Mouse (Mus musculus) testis, adult 2 months (tissue): ENCODE results near the gene Eef2kmt.

Experiments
- CTCF ChIP-seq: fragments of 200-500 bp; IDR thresholded peaks from 2 replicates; pipeline ENCODE4 v1.5.1; 2012; ENCODE audit warnings: low read depth, mild to moderate bottlenecking, inconsistent platforms, low read length, moderate library complexity; ENCODE audit not compliant: control insufficient read depth, insufficient read depth, insufficient replicate concordance
- POLR2A ChIP-seq: fragments of 200-500 bp; IDR thresholded peaks from 2 replicates; pipeline ENCODE4 v1.6.1; 2012; ENCODE audit warnings: low read depth, mild to moderate bottlenecking, inconsistent platforms, low read length, moderate library complexity; ENCODE audit not compliant: control insufficient read depth

- TF ChIP-seq POLR2A (no peak), CTCF (no peak)
These were observed 50.3 kb downstream of the Eef2kmt start for GRCm38 (mm10) chr16:5205431-5205970.
